12 mouse cellular contexts compared by ENCODE assay signal in genomic region chr9:74951491-74951890, GRCm38 (mm10). TPM values are rescaled to one million over a fixed set of nuclear protein-coding genes. Genes with fewer than 3 reads are reported as not detected.
DNase-seq lines count a peak whose midpoint lies in the region; ATAC-seq and TF ChIP-seq lines count a peak whose summit lies in the region.
"Had no signal": no experiment of that assay in that cellular context is flagged by ENCODE, and none has a peak within 500 bp of the region (broad histone marks: within the 10 kb centered on the region; RNA-seq: fewer than 3 reads in every experiment).

No protein-coding gene starts in this region.

- H3K4me1 ChIP-seq in hindbrain, postnatal 0 days (ENCODE audit: insufficient read depth, low read length): 0 out of 2 replicates have a peak, but pooled peaks cover 3% of the 10 kb centered on the region
- peaks cover 20% of the 10 kb centered on the region for H3K4me1 ChIP-seq in hindbrain, embryonic 10.5 days (replicated peaks)
- peaks cover 9% of the 10 kb centered on the region for H3K4me1 ChIP-seq in midbrain, embryonic 11.5 days (ENCODE audit: control insufficient read depth, insufficient read depth, low read length)
- H3K4me1 ChIP-seq in midbrain, embryonic 10.5 days: peaks cover 20% of the 10 kb centered on the region
- H3K4me1 ChIP-seq in olfactory bulb, adult 2 months (ENCODE audit: control insufficient read depth, insufficient read depth, low read length): no peaks in the 10 kb centered on the region

- no peaks in the 10 kb centered on the region for H3K36me3 ChIP-seq in hindbrain, postnatal 0 days (ENCODE audit: insufficient read depth, low read length)
- H3K36me3 ChIP-seq in hindbrain, embryonic 10.5 days: peaks cover 4% of the 10 kb centered on the region
- H3K36me3 ChIP-seq in midbrain, embryonic 11.5 days (ENCODE audit: control insufficient read depth, insufficient read depth, low read length): no peaks in the 10 kb centered on the region
- H3K36me3 ChIP-seq in midbrain, embryonic 10.5 days: peaks cover 4% of the 10 kb centered on the region; the same call in 1 of the 2 replicates

- H3K27ac ChIP-seq in hindbrain, postnatal 0 days: no peak overlapping the region
- H3K27ac ChIP-seq in hindbrain, embryonic 10.5 days: no peak overlapping the region
- H3K27ac ChIP-seq in midbrain, embryonic 11.5 days (ENCODE audit: low read depth, low read length): no peak overlapping the region
- H3K27ac ChIP-seq in midbrain, embryonic 10.5 days (replicated peaks): no peak overlapping the region
- peak overlapping the region; percentile 85 for H3K27ac ChIP-seq in olfactory bulb, adult 2 months (ENCODE audit: insufficient read depth, low read depth, low read length)

- WGBS in hindbrain, postnatal 0 days: 34% methylated on average over 3 of the region's 3 CpGs
- 32% methylated on average over 3 of the region's 3 CpGs for WGBS in hindbrain, embryonic 10.5 days
- WGBS in midbrain, embryonic 11.5 days: 28% methylated on average over 3 of the region's 3 CpGs
- 33% methylated on average over 3 of the region's 3 CpGs for WGBS in midbrain, embryonic 10.5 days
- WGBS in olfactory bulb, adult 2 months: 22% methylated on average over 3 of the region's 3 CpGs

- H3K4me2 ChIP-seq in hindbrain, postnatal 0 days (ENCODE audit: low read depth, low read length): no peak overlapping the region
- no peak overlapping the region for H3K4me2 ChIP-seq in midbrain, embryonic 11.5 days

- H3K9ac ChIP-seq in hindbrain, postnatal 0 days (replicated peaks; ENCODE audit: low read length): no peak overlapping the region
- no peak overlapping the region for H3K9ac ChIP-seq in midbrain, embryonic 11.5 days (ENCODE audit: low read length)
- H3K9ac ChIP-seq: stomach, embryonic 15.5 days had no signal

- ATAC-seq in hindbrain, postnatal 0 days: no peak
- no peak for ATAC-seq in midbrain, embryonic 11.5 days (ENCODE audit: low FRiP score)
- ATAC-seq in frontal cortex, adult (ENCODE audit: low TSS enrichment): no peak

- no peak for TF ChIP-seq POLR2A in olfactory bulb, adult 2 months (IDR thresholded peaks at IDR 0.05; ENCODE audit: insufficient read depth, low read depth, low read length)

- H3K9me3 ChIP-seq in hindbrain, postnatal 0 days (ENCODE audit: low read length): no peaks in the 10 kb centered on the region
- H3K9me3 ChIP-seq in hindbrain, embryonic 10.5 days: no peaks in the 10 kb centered on the region
- no peaks in the 10 kb centered on the region; the same call in 1 of the 2 replicates for H3K9me3 ChIP-seq in midbrain, embryonic 11.5 days (ENCODE audit: control insufficient read depth, low read length)
- H3K9me3 ChIP-seq in midbrain, embryonic 10.5 days (replicated peaks): peaks cover 3% of the 10 kb centered on the region; the same call in 1 of the 2 replicates
- H3K9me3 ChIP-seq: stomach, embryonic 15.5 days had no signal

- no peak overlapping the region for H3K4me3 ChIP-seq in hindbrain, postnatal 0 days (ENCODE audit: low read length)
- H3K4me3 ChIP-seq in hindbrain, embryonic 10.5 days: no peak overlapping the region
- H3K4me3 ChIP-seq in midbrain, embryonic 11.5 days (ENCODE audit: low read depth, low read length): no peak overlapping the region
- H3K4me3 ChIP-seq in midbrain, embryonic 10.5 days: no peak overlapping the region
- H3K4me3 ChIP-seq in olfactory bulb, adult 2 months (ENCODE audit: insufficient read depth, low read depth, low read length): no peak overlapping the region
- H3K4me3 ChIP-seq: erythroblast, embryonic 14.5 days had no signal

- DNase-seq in hindbrain, postnatal 0 days (ENCODE audit: low spot score): no peak
- no peak for DNase-seq in hindbrain, embryonic 10.5 days (ENCODE audit: low spot score)
- DNase-seq in midbrain, embryonic 11.5 days (ENCODE audit: low spot score, missing footprints): peak; percentile 79
- DNase-seq in midbrain, embryonic 10.5 days (ENCODE audit: low spot score): no peak
- peak; percentile 15 for DNase-seq in NIH3T3 (ENCODE audit: low read depth)
- no peak for DNase-seq in embryo, embryonic 10 days (ENCODE audit: low spot score)
- DNase-seq: gastrocnemius, postnatal 14 days; kidney, postnatal 14 days had no signal

- no peaks in the 10 kb centered on the region for H3K27me3 ChIP-seq in hindbrain, postnatal 0 days (ENCODE audit: insufficient read depth, low read length)
- H3K27me3 ChIP-seq in hindbrain, embryonic 10.5 days (ENCODE audit: insufficient read depth, poor library complexity, severe bottlenecking): no peaks in the 10 kb centered on the region
- H3K27me3 ChIP-seq in midbrain, embryonic 11.5 days (ENCODE audit: control insufficient read depth, insufficient read depth, low read length): no peaks in the 10 kb centered on the region
- H3K27me3 ChIP-seq in midbrain, embryonic 10.5 days (ENCODE audit: low read depth, poor library complexity, severe bottlenecking): no peaks in the 10 kb centered on the region
- H3K27me3 ChIP-seq: stomach, embryonic 15.5 days had no signal

- TF ChIP-seq CTCF in hindbrain, postnatal 0 days (IDR thresholded peaks at IDR 0.05; ENCODE audit: low read depth): peak; percentile 50
- no peak for TF ChIP-seq CTCF in olfactory bulb, adult 2 months (IDR thresholded peaks at IDR 0.05; ENCODE audit: insufficient read depth, low read depth, low read length)

RNA-seq across cellular contexts. Expression of gene Fam214a, which starts 1.2 kb away (rescaled TPM):
- total RNA-seq in hindbrain, postnatal 0 days (2014; rRNA removed): 28.6 and 37.4 TPM in 2 replicates
- polyA plus RNA-seq in hindbrain, postnatal 0 days (2015; fragmentation: Nextera tagmentation; extraction: Ambion mirVana): 18.6 and 19.3 TPM in 2 replicates
- polyA plus RNA-seq in hindbrain, embryonic 10.5 days (2016; fragmentation: Nextera tagmentation; extraction: Ambion mirVana): 8.6 and 13.1 TPM in 2 replicates
- 17.6 and 18.9 TPM in 2 replicates for polyA plus RNA-seq in midbrain, embryonic 11.5 days (2014; fragmentation: Nextera tagmentation; extraction: Ambion mirVana)
- 7.7 and 13.2 TPM in 2 replicates for polyA plus RNA-seq in midbrain, embryonic 10.5 days (2016; fragmentation: Nextera tagmentation; extraction: Ambion mirVana)
- polyA plus RNA-seq in olfactory bulb, adult 2 months (2012; ENCODE audit: insufficient read depth, insufficient read length, low replicate concordance, missing spikeins): not detected in 2 replicates
- polyA plus RNA-seq: erythroblast, embryonic 14.5 days had no signal

Comparison
In these comparisons a context has a peak if more than half of its experiments do, and no peak if none do; other contexts are left out.
1. DNase-seq: peak in midbrain, embryonic 11.5 days (single experiment) and NIH3T3 (single experiment); none in hindbrain, postnatal 0 days (single experiment), hindbrain, embryonic 10.5 days (single experiment), midbrain, embryonic 10.5 days (single experiment) and embryo, embryonic 10 days (single experiment).